ENCODE assay signal across 17 mouse cellular contexts in genomic region chr2:161212322-161212882, GRCm38 (mm10).
"Had no signal": no experiment of that assay in that cellular context is flagged by ENCODE, and none has a peak within 500 bp of the region (broad histone marks: within the 10 kb centered on the region; RNA-seq: fewer than 3 reads in every experiment).

No protein-coding gene starts in this region.

- ATAC-seq: liver, postnatal 0 days; lung, postnatal 0 days had no signal

- H3K4me3 ChIP-seq: liver, embryonic 15.5 days; lung, embryonic 15.5 days; megakaryocyte, embryonic 14.5 days; midbrain, embryonic 12.5 days; neural tube, embryonic 12.5 days; stomach, embryonic 15.5 days had no signal

- H3K9me3 ChIP-seq: liver, embryonic 15.5 days; lung, embryonic 15.5 days; megakaryocyte, embryonic 14.5 days; midbrain, embryonic 12.5 days; neural tube, embryonic 12.5 days; stomach, embryonic 15.5 days had no signal

- H3K27ac ChIP-seq: liver, embryonic 15.5 days; lung, embryonic 15.5 days; macrophage; midbrain, embryonic 12.5 days; neural tube, embryonic 12.5 days; stomach, embryonic 15.5 days; stomach, postnatal 0 days had no signal

- H3K36me3 ChIP-seq: liver, embryonic 15.5 days; lung, embryonic 15.5 days; midbrain, embryonic 12.5 days; neural tube, embryonic 12.5 days; stomach, embryonic 15.5 days had no signal

- H3K27me3 ChIP-seq: liver, embryonic 15.5 days; lung, embryonic 15.5 days; megakaryocyte, embryonic 14.5 days; neural tube, embryonic 12.5 days; stomach, embryonic 15.5 days had no signal

- DNase-seq: liver, postnatal 0 days; lung, adult 2 months; lung, postnatal 14 days; lung, postnatal 36 days; right cerebral cortex, postnatal 14 days; thymus, adult 2 months; thymus, postnatal 25 days; thymus, postnatal 4 days had no signal

- H3K4me1 ChIP-seq: liver, embryonic 15.5 days; neural tube, embryonic 12.5 days; stomach, embryonic 15.5 days had no signal

- H3K4me2 ChIP-seq: liver, embryonic 15.5 days; lung, embryonic 15.5 days; midbrain, embryonic 12.5 days; neural tube, embryonic 12.5 days; stomach, embryonic 15.5 days had no signal

- H3K9ac ChIP-seq: liver, embryonic 15.5 days; liver, postnatal 0 days; lung, embryonic 15.5 days; midbrain, embryonic 12.5 days; neural tube, embryonic 12.5 days; stomach, embryonic 15.5 days had no signal
